Mouse (Mus musculus) frontal cortex, postnatal 25 days (tissue): ENCODE measurements at regions not wholly inside any gene's neighbourhood (a gene's known extent, or its start where the extent isn't known, plus 50 kb on each side); places are given as distances from the start of the nearest gene placed in this dataset.

Source experiments
- DNase-seq, 2 experiments: peaks; one replicate each; pipeline ENCODE4 v3.0.0; 2022; ENCODE audit warnings: low spot score in 2 of 2

GRCm38 (mm10) chr7:130036235-130036634 is 444.6 kb downstream of the Wdr11 start:
- no peak for DNase-seq

- no peak for DNase-seq
Observed at GRCm38 (mm10) chr7:130036845-130037572, 445.3 kb downstream of the Wdr11 start.

DNA sequence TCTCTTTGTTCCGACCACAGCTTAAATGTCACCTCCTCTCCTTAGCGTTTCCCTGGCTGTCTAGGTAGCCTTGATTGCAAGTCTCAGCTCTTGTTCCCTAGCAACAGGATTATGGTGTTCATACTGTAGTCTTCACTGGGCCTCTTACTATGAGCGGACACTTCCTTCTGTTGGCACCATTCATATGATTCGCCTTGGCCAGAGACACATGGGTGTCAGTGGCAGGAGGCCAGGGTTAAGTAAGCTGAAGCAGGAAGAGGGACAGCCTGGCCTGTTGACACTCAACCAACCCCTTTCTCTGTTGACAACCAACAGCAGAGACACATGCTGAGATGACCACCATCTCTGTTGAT is 445.9 kb downstream of the Wdr11 start:
- no peak for DNase-seq

DNA sequence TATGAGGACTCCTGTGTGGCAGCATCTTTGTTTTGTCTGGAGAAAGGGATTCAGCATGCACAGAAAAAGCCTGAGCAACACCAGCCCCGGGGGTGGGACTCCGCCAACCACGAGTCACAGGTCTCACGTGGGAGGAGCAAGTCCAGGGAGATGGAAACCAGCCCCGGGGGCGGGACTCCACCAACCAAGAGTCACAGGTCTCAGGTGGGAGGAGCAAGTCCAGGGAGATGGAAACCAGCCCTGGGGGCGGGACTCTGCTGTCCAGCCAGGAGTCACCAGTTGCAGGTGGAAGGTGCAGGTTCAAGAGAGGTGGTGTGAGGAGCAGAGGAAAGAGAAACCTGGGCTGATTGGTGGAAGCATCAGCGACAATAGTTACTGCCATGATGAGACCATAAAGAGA is 448.9 kb downstream of the Wdr11 start:
- no peak for DNase-seq

GRCm38 (mm10) chr7:130041402-130041965 is 449.8 kb downstream of the Wdr11 start:
- DNase-seq, result no peak

DNA sequence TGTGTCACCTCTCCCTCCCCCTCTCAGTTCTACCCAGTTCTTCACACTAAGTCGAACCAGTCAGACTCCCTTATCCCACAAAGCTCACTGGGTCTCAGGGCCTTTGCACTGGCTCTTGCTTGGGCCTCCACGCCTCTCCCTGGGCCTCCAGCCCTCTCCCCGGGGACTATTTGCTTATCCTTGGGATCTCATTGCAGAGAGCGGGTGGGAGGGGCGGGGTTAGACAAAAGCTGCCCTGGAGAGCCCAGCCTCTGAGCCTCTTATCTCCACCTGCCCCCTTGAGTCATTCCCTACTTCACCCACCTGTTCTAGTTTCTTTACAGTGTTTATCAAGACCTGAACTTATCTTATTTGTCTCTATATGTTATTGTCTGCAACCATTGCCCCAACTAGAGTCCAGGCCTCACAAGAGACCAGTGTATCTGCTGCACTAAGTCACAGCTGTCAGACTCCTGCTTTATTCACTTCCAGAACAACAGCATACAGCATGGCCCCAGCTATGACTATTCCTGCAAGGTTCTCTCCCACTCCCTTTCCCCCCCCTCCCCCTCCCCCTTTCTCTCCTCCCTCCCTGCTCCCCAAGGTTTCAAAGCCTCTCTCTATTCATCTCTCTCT is 450.7 kb downstream of the Wdr11 start:
- no peak for DNase-seq

DNA sequence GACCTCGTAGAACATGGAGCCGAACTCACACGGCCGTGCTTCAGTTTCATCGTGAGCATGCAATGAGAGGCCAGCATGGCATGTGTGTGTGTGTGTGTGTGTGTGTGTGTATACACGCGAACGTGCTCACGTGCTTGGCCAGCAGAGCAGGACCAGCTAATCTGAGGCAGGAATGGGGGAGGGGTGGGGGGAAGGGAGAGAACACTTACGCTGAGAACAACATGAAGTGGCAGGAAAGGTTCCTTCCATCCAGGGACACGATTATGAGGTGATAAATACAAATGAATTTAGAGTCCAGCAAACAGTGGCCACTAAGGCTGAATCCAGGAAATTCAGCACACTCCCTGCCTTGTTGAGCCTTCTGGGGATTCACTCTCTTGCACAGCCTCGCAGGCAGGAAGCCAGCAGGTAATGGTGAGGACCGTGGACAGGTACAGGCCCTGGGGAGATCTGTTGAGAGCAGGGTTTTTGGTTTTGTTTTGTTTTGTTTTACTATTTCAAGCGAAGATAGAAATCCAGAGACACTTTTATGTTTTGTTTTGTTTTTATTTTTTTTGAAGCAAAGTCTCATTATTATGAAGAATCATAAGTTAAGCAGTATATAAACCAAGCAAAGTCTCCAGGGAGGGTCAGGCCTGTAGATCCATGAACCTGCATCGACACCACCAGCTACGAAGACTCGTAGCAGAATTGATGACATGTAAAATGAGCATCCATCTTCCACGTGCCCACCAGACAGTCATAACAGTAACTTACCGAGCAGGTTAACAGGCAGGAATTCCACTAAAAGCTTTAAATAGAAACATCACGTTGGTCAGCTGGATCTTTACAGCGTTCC is 452.0 kb downstream of the Wdr11 start:
- DNase-seq, result no peak

GRCm38 (mm10) chr7:130044235-130044553 is 452.5 kb downstream of the Wdr11 start:
- DNase-seq, result no peak

DNA sequence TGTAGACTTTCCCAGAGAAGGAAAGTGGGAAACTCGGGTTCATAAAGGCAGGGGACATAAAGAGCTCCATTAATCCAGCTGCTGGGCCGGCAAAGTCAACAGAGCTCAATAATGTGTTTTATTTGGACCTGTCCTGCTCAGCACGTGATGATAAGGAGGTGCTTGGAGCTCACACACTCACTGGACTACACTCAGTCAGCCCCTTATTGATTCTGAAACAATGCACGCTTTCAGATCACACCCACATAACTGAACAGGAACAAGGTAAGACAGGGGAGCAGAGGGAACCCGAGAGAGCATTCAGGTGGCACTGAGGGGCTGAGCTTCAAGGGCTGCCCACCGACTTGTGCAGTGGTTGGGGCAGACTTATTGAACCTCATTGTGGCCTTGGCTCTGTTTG is 452.9 kb downstream of the Wdr11 start:
- no peak for DNase-seq

GRCm38 (mm10) chr7:130046086-130046485 is 454.4 kb downstream of the Wdr11 start:
- no peak for DNase-seq

- DNase-seq, result no peak
Observed at GRCm38 (mm10) chr7:130047293-130048034, 455.8 kb downstream of the Wdr11 start.

- DNase-seq, result no peak
Observed at GRCm38 (mm10) chr7:130048106-130048772, 456.6 kb downstream of the Wdr11 start.

DNA sequence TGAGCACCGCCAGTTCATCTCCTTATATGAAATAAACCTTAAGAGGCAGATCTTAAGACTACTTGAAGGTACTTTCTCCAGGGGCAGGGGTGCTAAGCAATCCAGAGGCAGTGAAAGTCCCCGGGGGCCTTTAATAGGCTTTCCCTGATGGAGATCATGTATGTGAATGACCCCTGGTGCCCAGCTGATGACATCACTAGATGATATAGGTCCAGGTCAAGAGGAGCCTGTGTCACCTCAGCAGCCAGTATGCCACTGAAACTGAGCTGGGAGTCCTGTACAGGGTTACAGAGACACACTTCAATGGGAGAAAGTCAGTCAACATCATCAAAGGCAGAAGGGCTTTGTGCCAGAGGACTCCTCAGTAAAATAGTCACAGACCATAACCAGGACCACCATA is 457.8 kb downstream of the Wdr11 start:
- no peak for DNase-seq

- no peak for DNase-seq
Observed at GRCm38 (mm10) chr7:130050120-130050519, 458.5 kb downstream of the Wdr11 start.

GRCm38 (mm10) chr7:130052376-130052775 is 460.7 kb downstream of the Wdr11 start:
- DNase-seq, result no peak

GRCm38 (mm10) chr7:130057708-130058107 is 462.5 kb downstream of the Ate1 start:
- no peak for DNase-seq

DNA sequence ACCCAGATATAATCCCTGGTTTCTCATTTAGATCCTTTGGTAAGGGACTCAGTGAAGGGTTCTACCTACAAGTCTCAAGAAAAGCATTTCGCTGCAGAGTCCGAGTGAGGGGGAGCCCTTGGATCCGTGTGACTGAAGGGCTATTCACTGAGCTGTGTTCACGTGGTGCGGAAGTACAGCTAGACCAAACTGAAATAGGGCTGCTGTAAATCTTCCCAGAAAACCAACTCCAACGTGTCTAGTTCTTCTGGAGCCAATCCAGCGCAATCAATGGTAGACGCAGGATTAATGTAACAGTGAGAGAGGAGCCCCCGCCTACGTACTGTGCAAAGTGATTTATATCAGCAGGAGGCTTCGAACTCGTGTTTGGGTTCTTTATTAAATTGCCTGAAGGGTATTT is 461.9 kb downstream of the Ate1 start:
- no peak for DNase-seq

DNA sequence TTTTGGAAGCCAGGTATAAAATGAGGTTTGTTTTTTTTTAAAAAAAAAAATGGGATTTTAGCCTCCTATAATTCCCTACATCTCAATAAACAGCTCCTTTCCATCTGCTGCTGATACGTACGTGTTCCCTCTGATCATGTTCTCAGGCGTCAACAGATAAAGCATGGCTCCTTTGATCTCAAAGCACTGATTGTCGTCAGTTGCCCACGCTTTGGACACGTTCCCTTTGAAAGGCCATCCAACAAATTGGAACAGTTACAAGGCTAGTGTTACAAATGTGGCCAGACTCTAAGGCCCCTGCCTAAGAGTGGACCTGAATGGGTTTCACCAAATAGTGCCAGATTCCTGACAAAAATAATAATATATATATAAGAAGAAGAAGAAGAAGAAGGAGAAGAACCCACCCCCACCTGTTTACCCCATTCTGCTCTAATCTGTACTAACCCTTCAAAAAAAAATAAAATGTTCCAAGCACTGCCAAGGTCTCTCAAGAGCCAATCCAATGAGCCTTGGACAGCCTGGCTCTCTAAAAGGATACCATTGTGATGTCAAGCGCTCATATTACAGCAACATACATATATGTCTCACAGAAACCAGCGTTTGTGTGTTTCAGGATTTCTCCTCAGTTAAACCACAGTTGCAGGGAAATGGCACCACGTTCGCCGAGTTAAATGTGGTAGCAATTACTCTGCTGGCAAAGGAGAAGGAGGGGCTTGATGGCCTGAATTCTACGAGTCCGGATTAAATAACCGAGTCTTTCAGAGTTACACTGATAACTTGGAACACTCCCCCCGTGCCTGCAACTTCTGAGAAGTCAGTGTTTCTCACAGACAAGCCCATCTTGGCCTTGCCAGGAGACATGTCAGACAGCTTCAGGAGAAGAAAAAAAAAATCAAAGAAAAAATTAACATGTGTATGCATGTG is 460.2 kb downstream of the Ate1 start:
- DNase-seq, result no peak

DNA sequence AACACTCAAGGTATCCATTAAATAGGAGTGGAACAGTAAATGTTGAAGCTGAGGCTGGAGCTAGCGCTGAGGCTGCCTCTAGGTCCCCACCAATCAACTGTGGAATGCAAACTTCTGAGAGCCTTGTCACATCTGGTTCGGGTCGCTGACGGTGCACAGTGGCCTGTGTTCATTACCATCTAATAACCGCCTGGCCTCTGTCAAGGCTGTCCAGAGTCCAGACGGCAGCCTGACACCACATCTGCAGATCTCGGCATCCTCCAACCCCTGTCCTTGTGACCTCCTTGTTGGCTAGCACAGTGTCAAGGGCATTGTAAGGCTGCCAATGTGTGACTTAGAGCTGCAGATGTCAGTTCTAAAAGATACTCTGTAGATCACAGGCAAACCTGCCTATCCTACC is 455.7 kb downstream of the Ate1 start:
- no peak for DNase-seq

DNA sequence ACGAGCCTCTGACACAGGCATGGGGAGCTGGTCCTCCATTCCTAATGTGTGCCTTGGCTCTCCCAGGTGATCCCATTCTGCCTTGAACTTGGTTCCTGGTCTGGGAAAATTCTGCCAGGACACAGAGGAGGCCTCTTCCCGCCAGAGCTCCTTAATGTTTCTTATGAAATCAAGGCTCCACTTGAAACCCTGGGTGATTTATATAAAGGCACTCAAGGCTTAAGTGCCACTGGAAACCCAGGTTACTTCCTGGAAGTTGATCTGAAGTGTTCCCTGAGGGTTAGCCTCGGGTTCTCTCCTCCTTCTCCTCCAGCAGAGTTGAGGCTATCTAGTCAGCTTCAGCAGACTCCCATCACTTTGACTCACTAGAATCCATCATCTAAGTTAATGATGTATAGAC is 451.9 kb downstream of the Ate1 start:
- no peak for DNase-seq
